Mouse (Mus musculus): ENCODE measurements around the gene Cwc22.

GRCm38 (mm10) chr2:77962450-77963193 is 16.4 kb upstream of the Cwc22 start:
- TF ChIP-seq CTCF (IDR thresholded peaks at IDR 0.05; ENCODE audit: borderline replicate concordance, control insufficient read depth, extremely low read depth, insufficient read depth, low read length, poor library complexity) (no peak), POLR2A (IDR thresholded peaks at IDR 0.05; ENCODE audit: control insufficient read depth, extremely low read depth, insufficient read depth, low read length, poor library complexity) (no peak)
